Mouse (Mus musculus): Measurements from ENCODE around the gene Surf2. TPM values are rescaled to one million over a fixed set of nuclear protein-coding genes. Genes with fewer than 3 reads are reported as not detected.

The Surf2 gene
- polyA plus RNA-seq, 1 experiment from 2014 or later = 39.4 TPM

DNA sequence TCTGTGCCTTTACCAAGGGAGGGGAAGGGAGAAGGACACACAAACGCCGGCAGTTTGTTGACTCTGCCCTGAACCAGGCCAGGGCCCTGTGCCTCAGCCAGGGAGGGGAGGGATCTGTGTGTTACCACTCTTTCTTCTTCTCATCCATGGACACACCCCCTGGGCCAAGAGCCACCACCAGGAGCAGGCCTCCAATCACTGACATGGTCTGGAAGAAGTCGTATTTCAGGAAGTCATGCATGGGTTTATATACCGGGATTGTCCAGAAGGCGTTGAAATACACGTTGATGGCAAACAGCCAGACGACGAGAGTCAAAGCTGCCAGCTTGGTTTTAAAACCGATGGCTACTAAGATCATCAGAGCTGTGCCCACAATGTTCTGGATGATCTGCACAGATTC lies 5.6 kb downstream of the Surf2 start:
- Histone ChIP-seq H3K4me3 (replicated peaks; ENCODE audit: low read depth, low read length) (no peak overlapping the region), H3K4me2 (ENCODE audit: low read length) (no peak overlapping the region), H3K9me3 (replicated peaks; ENCODE audit: low read length) (no peaks in the 10 kb centered on the region), H3K36me3 (ENCODE audit: insufficient read depth, low read length) (peaks cover 83% of the 10 kb centered on the region), H3K9ac (ENCODE audit: low read depth, low read length) (no peak overlapping the region), H3K27me3 (ENCODE audit: insufficient read depth, low read length) (no peaks in the 10 kb centered on the region), H3K4me1 (replicated peaks; ENCODE audit: insufficient read depth, low read length) (peaks cover 12% of the 10 kb centered on the region), H3K27ac (no peak overlapping the region)
- ATAC-seq (replicated peaks; ENCODE audit: low FRiP score, low read depth) (no peak), DNase-seq (ENCODE audit: low spot score) (no peak)
- no peak for TF ChIP-seq CTCF (IDR thresholded peaks at IDR 0.05; ENCODE audit: low read depth)
- WGBS = 65% methylated on average over 9 of the region's 9 CpGs

DNA sequence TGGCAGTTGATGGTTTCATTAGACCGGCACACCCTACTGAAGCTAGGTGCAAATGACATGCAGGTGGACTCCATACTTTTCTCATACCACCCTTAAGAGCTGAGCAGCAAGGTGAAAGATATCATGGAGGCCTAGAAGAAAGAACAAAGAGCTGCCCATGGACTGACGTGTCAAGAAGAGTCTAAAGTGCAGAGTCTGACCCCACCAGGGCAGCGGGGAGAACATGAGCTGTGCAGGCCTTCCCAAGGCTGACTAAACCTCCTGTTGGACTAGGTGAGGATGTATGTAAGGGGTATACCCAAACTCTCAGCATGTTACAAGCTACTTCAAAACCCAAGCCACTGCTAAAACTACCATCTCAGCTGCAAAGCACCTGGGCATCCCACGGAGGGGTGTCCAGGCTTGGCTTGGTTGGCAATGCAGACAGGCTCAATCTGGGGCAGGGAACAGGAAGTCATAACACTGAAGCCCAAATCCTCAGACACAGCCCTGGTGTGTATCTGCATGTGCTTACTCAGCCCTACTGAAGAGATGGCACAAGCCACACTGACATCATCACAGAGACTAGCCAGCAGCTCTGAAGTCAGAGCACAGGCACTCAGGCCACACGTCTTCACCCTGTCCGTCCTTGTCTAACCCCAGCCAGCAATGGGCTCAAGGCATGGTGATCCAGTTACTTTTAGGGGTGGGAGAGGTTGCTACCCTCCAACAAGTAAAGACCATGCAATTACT lies 11.7 kb downstream of the Surf2 start:
- Histone ChIP-seq H3K9me3 (replicated peaks; ENCODE audit: low read length) (no peaks in the 10 kb centered on the region), H3K9ac (ENCODE audit: low read depth, low read length) (no peak overlapping the region), H3K27ac (no peak overlapping the region), H3K36me3 (ENCODE audit: insufficient read depth, low read length) (peaks cover 53% of the 10 kb centered on the region), H3K4me1 (replicated peaks; ENCODE audit: insufficient read depth, low read length) (peaks cover 6% of the 10 kb centered on the region; the same call in 1 of the 2 replicates), H3K4me3 (replicated peaks; ENCODE audit: low read depth, low read length) (no peak overlapping the region), H3K4me2 (ENCODE audit: low read length) (no peak overlapping the region), H3K27me3 (ENCODE audit: insufficient read depth, low read length) (no peaks in the 10 kb centered on the region)
- DNase-seq (ENCODE audit: low spot score) = no peak
- no peak for TF ChIP-seq CTCF (IDR thresholded peaks at IDR 0.05; ENCODE audit: low read depth)
- ATAC-seq (replicated peaks; ENCODE audit: low FRiP score, low read depth) = no peak
- 82% methylated on average over 6 of the region's 6 CpGs for WGBS

DNA sequence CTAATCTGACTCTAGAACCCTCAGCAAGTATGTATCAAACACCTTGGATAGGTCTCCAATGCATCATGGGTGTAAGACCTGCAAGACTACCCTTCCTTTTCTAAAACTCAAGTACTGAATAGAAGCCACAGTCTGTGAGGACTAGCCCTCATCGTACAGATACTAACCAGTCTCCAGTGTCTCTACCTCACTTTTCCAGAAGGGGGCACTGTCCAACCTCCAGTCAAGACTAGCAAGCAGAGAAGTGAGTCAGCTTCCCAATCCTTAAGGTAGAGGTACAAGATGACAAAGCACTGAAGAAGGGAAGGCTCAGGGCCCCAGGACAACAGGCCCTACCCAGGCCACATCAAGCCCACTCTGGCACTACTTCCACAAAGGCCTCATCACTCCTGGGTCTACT lies 14.2 kb downstream of the Surf2 start:
- ATAC-seq (replicated peaks; ENCODE audit: low FRiP score, low read depth) = no peak

DNA sequence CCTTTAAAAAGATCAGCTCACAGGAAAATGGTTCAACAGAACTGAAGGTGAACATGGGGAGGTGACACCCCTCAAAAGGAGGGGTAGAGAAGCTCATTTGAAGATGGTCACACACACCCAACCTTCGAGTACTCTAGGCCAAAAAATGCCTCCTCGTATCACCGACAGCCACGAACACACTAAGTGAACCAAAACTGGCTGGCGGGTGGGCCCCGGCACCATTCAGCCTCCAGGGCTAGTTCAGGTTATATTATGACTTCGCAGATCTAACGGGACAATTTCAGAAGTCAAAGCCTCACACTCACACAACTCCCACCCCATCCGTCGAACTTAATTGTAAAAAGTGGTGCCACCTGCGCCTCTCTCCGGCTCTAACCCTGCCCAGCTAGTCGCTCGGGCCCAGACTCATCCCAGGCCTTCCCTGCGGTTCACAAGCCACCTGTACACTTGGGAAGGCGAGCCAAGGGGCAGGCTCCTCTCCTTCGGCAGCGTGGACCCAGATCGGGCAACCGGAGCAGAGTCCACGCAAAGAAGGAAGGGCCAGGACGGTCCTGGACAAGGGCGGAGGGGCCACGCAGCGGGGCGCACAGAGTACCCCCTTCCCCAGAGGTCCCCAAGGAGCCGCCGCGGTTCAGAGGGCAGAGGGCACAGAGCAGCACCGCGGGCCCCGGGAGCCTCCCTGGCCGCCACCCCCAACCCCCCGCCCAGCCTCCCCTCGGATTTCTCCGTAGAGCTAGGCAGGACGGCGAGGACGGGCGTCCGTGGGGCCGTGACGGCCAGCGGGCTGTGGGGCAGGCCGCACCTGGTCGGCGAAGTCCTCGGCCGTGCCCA lies 16.5 kb downstream of the Surf2 start:
- Histone ChIP-seq H3K4me1 (replicated peaks; ENCODE audit: insufficient read depth, low read length) (peaks cover 10% of the 10 kb centered on the region; the same call in 1 of the 2 replicates), H3K36me3 (ENCODE audit: insufficient read depth, low read length) (peaks cover 9% of the 10 kb centered on the region), H3K27ac (peak overlapping the region; percentile 94), H3K4me3 (replicated peaks; ENCODE audit: low read depth, low read length) (peak overlapping the region; percentile 82), H3K4me2 (ENCODE audit: low read length) (peak overlapping the region; percentile 75), H3K9me3 (replicated peaks; ENCODE audit: low read length) (no peaks in the 10 kb centered on the region), H3K9ac (ENCODE audit: low read depth, low read length) (peak overlapping the region; percentile 89), H3K27me3 (ENCODE audit: insufficient read depth, low read length) (no peaks in the 10 kb centered on the region)
- under 1% methylated on average over 32 of the region's 49 CpGs for WGBS
- DNase-seq (ENCODE audit: low spot score) = no peak
- no peak; the same call in 1 of the 2 replicates for ATAC-seq (replicated peaks; ENCODE audit: low FRiP score, low read depth)
- TF ChIP-seq CTCF (IDR thresholded peaks at IDR 0.05; ENCODE audit: low read depth) = no peak

More for the DNA sequence above, 14.2 kb downstream of the Surf2 start:
- peak; percentile 83 for DNase-seq (ENCODE audit: low spot score)
- Histone ChIP-seq H3K9ac (ENCODE audit: low read depth, low read length) (no peak overlapping the region), H3K4me3 (replicated peaks; ENCODE audit: low read depth, low read length) (no peak overlapping the region), H3K9me3 (replicated peaks; ENCODE audit: low read length) (no peaks in the 10 kb centered on the region), H3K4me1 (replicated peaks; ENCODE audit: insufficient read depth, low read length) (peaks cover 10% of the 10 kb centered on the region; the same call in 1 of the 2 replicates), H3K27me3 (ENCODE audit: insufficient read depth, low read length) (no peaks in the 10 kb centered on the region), H3K4me2 (ENCODE audit: low read length) (no peak overlapping the region), H3K36me3 (ENCODE audit: insufficient read depth, low read length) (peaks cover 28% of the 10 kb centered on the region), H3K27ac (no peak overlapping the region; the same call in 1 of the 2 replicates)
- 43% methylated on average over 1 of the region's 1 CpGs for WGBS
- peak; percentile 75 for TF ChIP-seq CTCF (IDR thresholded peaks at IDR 0.05; ENCODE audit: low read depth)

DNA sequence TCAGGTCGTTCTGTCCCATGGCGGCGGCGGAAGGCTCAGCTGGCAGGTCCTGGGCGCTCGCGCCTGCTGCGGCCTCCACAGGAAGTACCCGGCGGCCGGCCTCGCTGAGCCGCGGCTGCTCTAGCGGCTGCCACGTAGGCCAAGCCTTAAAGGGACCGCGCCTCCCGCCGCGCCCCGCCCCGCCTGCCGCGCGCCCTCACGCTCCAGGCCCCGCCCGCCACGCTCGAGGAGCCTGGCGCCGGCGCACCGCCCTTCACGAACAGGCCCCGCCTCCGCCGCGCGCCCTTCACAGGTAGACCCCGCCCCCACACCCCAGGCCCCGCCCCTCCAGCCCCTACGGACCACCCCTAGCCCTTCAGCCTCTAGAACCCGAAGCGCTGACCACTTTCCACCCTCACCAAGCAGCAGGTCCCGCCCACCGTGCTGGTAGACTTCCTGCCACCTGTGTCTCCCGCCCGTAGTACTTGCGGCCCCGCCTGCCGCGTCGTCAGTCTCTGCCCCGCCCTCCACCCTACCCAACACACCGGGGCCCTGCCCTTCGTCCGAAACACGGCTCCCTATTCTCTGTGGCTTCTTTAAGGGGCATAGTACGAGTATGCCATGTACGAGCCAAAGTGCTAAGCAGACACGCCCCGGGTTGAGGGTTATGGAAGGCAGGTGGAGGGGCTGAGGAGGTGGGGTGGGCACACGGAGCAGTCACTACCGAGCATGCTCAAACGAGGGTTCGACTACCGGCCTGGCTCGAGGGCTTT lies 17.3 kb downstream of the Surf2 start, which contains the start of the genes Surf4 and Stkld1:
TSS of gene Surf4 (minus strand) at position 625 of the 752 bp plus-strand sequence.
TSS of gene Stkld1 (plus strand) at position 744 of the 752 bp plus-strand sequence.
- TF ChIP-seq CTCF (IDR thresholded peaks at IDR 0.05; ENCODE audit: low read depth) = no peak
- DNase-seq (ENCODE audit: low spot score) (peak; percentile 98), ATAC-seq (replicated peaks; ENCODE audit: low FRiP score, low read depth) (peak; percentile 95)
- Histone ChIP-seq H3K9ac (ENCODE audit: low read depth, low read length) (peak within 1 kb of the TSS; percentile 89), H3K4me1 (replicated peaks; ENCODE audit: insufficient read depth, low read length) (peaks cover 10% of the 10 kb centered on the region; the same call in 1 of the 2 replicates), H3K27me3 (ENCODE audit: insufficient read depth, low read length) (no peaks in the 10 kb centered on the region), H3K27ac (peak within 1 kb of the TSS; percentile 94), H3K36me3 (ENCODE audit: insufficient read depth, low read length) (0 out of 2 replicates have a peak, but pooled peaks cover 3% of the 10 kb centered on the region), H3K9me3 (replicated peaks; ENCODE audit: low read length) (no peaks in the 10 kb centered on the region), H3K4me2 (ENCODE audit: low read length) (peak within 1 kb of the TSS; percentile 75), H3K4me3 (replicated peaks; ENCODE audit: low read depth, low read length) (peak within 1 kb of the TSS; percentile 82)
- WGBS = under 1% methylated on average over 57 of the region's 70 CpGs

Measured in kidney, postnatal 0 days (tissue).